ENCODE assay signal across 11 mouse cellular contexts in genomic region chr17:27039432-27040102, GRCm38 (mm10). TPM values are rescaled to one million over a fixed set of nuclear protein-coding genes. Genes with fewer than 3 reads are reported as not detected.
DNase-seq lines count a peak whose midpoint lies in the region; ATAC-seq and TF ChIP-seq lines count a peak whose summit lies in the region.
"Had no signal": no experiment of that assay in that cellular context is flagged by ENCODE, and none has a peak within 500 bp of the region (broad histone marks: within the 10 kb centered on the region; RNA-seq: fewer than 3 reads in every experiment).

No protein-coding gene starts in this region.

- H3K27me3 ChIP-seq in hindbrain, embryonic 12.5 days, result peaks cover 10% of the 10 kb centered on the region; the same call in 1 of the 2 replicates
- no peaks in the 10 kb centered on the region for H3K27me3 ChIP-seq in hindbrain, embryonic 11.5 days (ENCODE audit: control insufficient read depth, insufficient read depth, low read length)
- no peaks in the 10 kb centered on the region for H3K27me3 ChIP-seq in intestine, embryonic 16.5 days (replicated peaks; ENCODE audit: control insufficient read depth, insufficient read depth, low read length)

- peak overlapping the region; percentile 67; the same call in 1 of the 2 replicates for H3K27ac ChIP-seq in hindbrain, embryonic 12.5 days
- H3K27ac ChIP-seq in hindbrain, embryonic 11.5 days (ENCODE audit: low read depth, low read length), result no peak overlapping the region
- H3K27ac ChIP-seq in ES-E14 (ENCODE audit: insufficient read depth, low read depth, low read length, poor library complexity, severe bottlenecking), result peak overlapping the region; percentile 96
- no peak overlapping the region for H3K27ac ChIP-seq in intestine, embryonic 16.5 days (ENCODE audit: low read length)
- H3K27ac ChIP-seq: liver, embryonic 13.5 days had no signal

- no peaks in the 10 kb centered on the region for H3K9me3 ChIP-seq in hindbrain, embryonic 12.5 days (replicated peaks)
- no peaks in the 10 kb centered on the region for H3K9me3 ChIP-seq in hindbrain, embryonic 11.5 days (ENCODE audit: control insufficient read depth, low read length)
- H3K9me3 ChIP-seq in ES-E14 (ENCODE audit: control insufficient read depth, insufficient read depth, low read depth, low read length), result no peaks in the 10 kb centered on the region
- no peaks in the 10 kb centered on the region; the same call in 1 of the 2 replicates for H3K9me3 ChIP-seq in intestine, embryonic 16.5 days (ENCODE audit: control insufficient read depth, low read length)
- H3K9me3 ChIP-seq: G1E; liver, embryonic 13.5 days had no signal

- in situ Hi-C loops in ES-E14 (cut with MboI; ENCODE audit: low sequenced_read_pairs in 2 of 2, unreplicated experiment in 2 of 2), result no loop called here

- 0 out of 2 replicates have a peak overlapping the region, but pooled peaks have one; percentile 34 for H3K4me2 ChIP-seq in hindbrain, embryonic 12.5 days (replicated peaks)
- no peak overlapping the region; the same call in 1 of the 2 replicates for H3K4me2 ChIP-seq in hindbrain, embryonic 11.5 days (replicated peaks; ENCODE audit: low read depth, low read length)
- H3K4me2 ChIP-seq in intestine, embryonic 16.5 days (ENCODE audit: low read depth, low read length), result no peak overlapping the region

- no peak for DNase-seq in hindbrain, embryonic 11.5 days (ENCODE audit: low spot score)
- DNase-seq in 3134 (ENCODE audit: extremely low read depth, insufficient read length, low spot score) (peak; percentile 82), ES-E14 (ENCODE audit: low read depth, low spot score) (no peak)
- no peak for DNase-seq in urinary bladder, adult 2 months (ENCODE audit: low spot score)
- DNase-seq in urinary bladder, postnatal 25 days (ENCODE audit: low spot score), result no peak
- DNase-seq: adrenal gland, adult 8-10 months; cerebellum, adult 2 months; liver, embryonic 13.5 days had no signal

- ATAC-seq in hindbrain, embryonic 12.5 days (ENCODE audit: low FRiP score), result no peak
- no peak for ATAC-seq in hindbrain, embryonic 11.5 days (ENCODE audit: low FRiP score)
- ATAC-seq in intestine, embryonic 16.5 days, result no peak

- 72% methylated on average over 9 of the region's 10 CpGs for WGBS in hindbrain, embryonic 12.5 days
- 61% methylated on average over 10 of the region's 10 CpGs for WGBS in hindbrain, embryonic 11.5 days
- WGBS in intestine, embryonic 16.5 days, result 73% methylated on average over 10 of the region's 10 CpGs

- peaks cover 44% of the 10 kb centered on the region for H3K4me1 ChIP-seq in hindbrain, embryonic 12.5 days
- H3K4me1 ChIP-seq in hindbrain, embryonic 11.5 days (replicated peaks; ENCODE audit: control insufficient read depth, insufficient read depth, low read length), result peaks cover 8% of the 10 kb centered on the region
- H3K4me1 ChIP-seq in ES-E14 (ENCODE audit: control insufficient read depth in 2 of 2, insufficient read depth in 2 of 2, low read length in 2 of 2, poor library complexity in 1 of 2), result peaks cover 7 to 39% of the 10 kb centered on the region in 2 experiments; a peak in 3 of 4 replicates
- H3K4me1 ChIP-seq in intestine, embryonic 16.5 days (ENCODE audit: control insufficient read depth, insufficient read depth, low read length), result peaks cover 48% of the 10 kb centered on the region

- no peak overlapping the region for H3K4me3 ChIP-seq in hindbrain, embryonic 12.5 days
- H3K4me3 ChIP-seq in hindbrain, embryonic 11.5 days (ENCODE audit: low read depth, low read length), result no peak overlapping the region
- H3K4me3 ChIP-seq in ES-E14 (ENCODE audit: insufficient read depth in 1 of 2, low read depth in 1 of 2, low read length in 2 of 2, poor library complexity in 1 of 2, severe bottlenecking in 1 of 2), result peak overlapping the region; percentile 56 to 65; a peak in 3 of 4 replicates
- no peak overlapping the region for H3K4me3 ChIP-seq in intestine, embryonic 16.5 days (ENCODE audit: low read length)
- H3K4me3 ChIP-seq: liver, embryonic 13.5 days had no signal

- no peaks in the 10 kb centered on the region for H3K36me3 ChIP-seq in hindbrain, embryonic 12.5 days
- H3K36me3 ChIP-seq in hindbrain, embryonic 11.5 days (ENCODE audit: control insufficient read depth, insufficient read depth, low read length), result no peaks in the 10 kb centered on the region
- H3K36me3 ChIP-seq in ES-E14 (ENCODE audit: control insufficient read depth, insufficient read depth, low read length, poor library complexity, severe bottlenecking), result no peaks in the 10 kb centered on the region; the same call in 1 of the 2 replicates
- H3K36me3 ChIP-seq in intestine, embryonic 16.5 days (ENCODE audit: control insufficient read depth, insufficient read depth, low read length), result no peaks in the 10 kb centered on the region
- H3K36me3 ChIP-seq: G1E; liver, embryonic 13.5 days had no signal

- peak overlapping the region; percentile 43; the same call in 1 of the 2 replicates for H3K9ac ChIP-seq in hindbrain, embryonic 12.5 days
- no peak overlapping the region for H3K9ac ChIP-seq in hindbrain, embryonic 11.5 days (ENCODE audit: low read depth, low read length)
- peak overlapping the region; percentile 83 for H3K9ac ChIP-seq in ES-E14 (ENCODE audit: insufficient read depth, low read depth, low read length, poor library complexity, severe bottlenecking)
- H3K9ac ChIP-seq in intestine, embryonic 16.5 days (ENCODE audit: low read depth, low read length), result peak overlapping the region; percentile 55
- H3K9ac ChIP-seq: liver, embryonic 13.5 days had no signal

TF ChIP-seq in ES-E14, 5 proteins besides CTCF, POLR2A, EP300 and RAD21:
- TF ChIP-seq HCFC1 (IDR thresholded peaks at IDR 0.05; ENCODE audit: borderline replicate concordance, insufficient read depth, low read length), result no peak
- TF ChIP-seq CHD2 (IDR thresholded peaks at IDR 0.05; ENCODE audit: low read depth, low read length), result no peak
- peak; percentile 68 for TF ChIP-seq ZNF384 (IDR thresholded peaks at IDR 0.05; ENCODE audit: low read depth, low read length)
- TF ChIP-seq ZC3H11A (IDR thresholded peaks at IDR 0.05; ENCODE audit: borderline replicate concordance, low read depth, low read length), result no peak
TF ChIP-seq in ES-E14: peak in this region for 1.

RNA-seq across cellular contexts. Expression of gene Bak1, which starts 10.8 kb away (rescaled TPM):
- 3.3 and 3.5 TPM in 2 replicates for polyA plus RNA-seq in hindbrain, embryonic 12.5 days (2016; fragmentation: Nextera tagmentation; extraction: Ambion mirVana)
- 7.4 and 9.5 TPM in 2 replicates for polyA plus RNA-seq in hindbrain, embryonic 11.5 days (2014; fragmentation: Nextera tagmentation; extraction: Ambion mirVana)
- total RNA-seq in ES-E14 (2012; rRNA removed), result 36.4 and 53.2 TPM in 2 replicates
- 8.5 and 10.3 TPM in 2 replicates for polyA plus RNA-seq in intestine, embryonic 16.5 days (2015; fragmentation: Nextera tagmentation; extraction: Ambion mirVana)
- polyA plus RNA-seq in urinary bladder, adult 2 months (2012; rRNA removed), result 34.8 and 36.8 TPM in 2 replicates

RNA-seq across cellular contexts. Expression of gene Itpr3, which starts 17.5 kb away (rescaled TPM):
- 2.5 and 2.8 TPM in 2 replicates for polyA plus RNA-seq in hindbrain, embryonic 12.5 days (2016; fragmentation: Nextera tagmentation; extraction: Ambion mirVana)
- polyA plus RNA-seq in hindbrain, embryonic 11.5 days (2014; fragmentation: Nextera tagmentation; extraction: Ambion mirVana), result 1.2 and 1.3 TPM in 2 replicates
- 44.1 and 74.5 TPM in 2 replicates for total RNA-seq in ES-E14 (2012; rRNA removed)
- polyA plus RNA-seq in intestine, embryonic 16.5 days (2015; fragmentation: Nextera tagmentation; extraction: Ambion mirVana), result 12.1 and 16.5 TPM in 2 replicates
- polyA plus RNA-seq in urinary bladder, adult 2 months (2012; rRNA removed), result 9.5 and 17.8 TPM in 2 replicates

Comparison
In these comparisons a context has a peak if more than half of its experiments do, and no peak if none do; other contexts are left out.
1. H3K27ac ChIP-seq: peak in hindbrain, embryonic 12.5 days (single experiment) and ES-E14 (single experiment); none in hindbrain, embryonic 11.5 days (single experiment) and intestine, embryonic 16.5 days (single experiment).
2. H3K4me3 ChIP-seq: peak in ES-E14 (2 of 2); none in hindbrain, embryonic 12.5 days (single experiment), hindbrain, embryonic 11.5 days (single experiment) and intestine, embryonic 16.5 days (single experiment).